Mouse (Mus musculus): Measurements from ENCODE around the gene Gtsf2.
A peak's percentile ranks its signal among the peaks of the same experiment; 100 is the strongest.
"Not testable (repeated sequence)": the region's sequence is repeated elsewhere in the genome, so short reads cannot be mapped to it uniquely, and the experiment has no call there.

The Gtsf2 gene

DNA sequence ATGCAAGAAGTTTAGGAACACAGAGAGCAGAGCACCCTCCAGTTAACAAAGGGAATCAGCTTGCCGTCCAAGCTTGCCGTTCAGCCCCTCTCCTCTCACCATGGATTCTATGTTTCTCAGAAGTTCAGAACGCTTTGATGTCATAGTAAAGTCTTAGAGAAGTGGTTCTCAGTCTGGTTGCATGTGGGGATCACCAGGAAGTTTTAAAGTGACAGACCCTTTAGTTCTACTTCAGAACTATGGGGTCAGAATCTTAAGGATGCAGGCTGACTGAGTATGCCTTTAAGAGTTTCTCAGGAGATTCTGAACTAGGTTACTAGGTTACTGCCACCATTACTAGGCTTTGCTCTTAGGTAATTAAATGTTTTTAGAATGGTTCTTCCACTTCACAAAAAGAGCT lies at the start of gene Gtsf2:
Gene Gtsf2 (minus strand): TSS at position 101 of the 400 bp plus-strand sequence.
- DNase-seq (ENCODE audit: low read depth, low spot score) = no peak

GRCm38 (mm10) chr15:103496204-103497140 lies 48.2 kb upstream of the Gtsf2 start:
- no peak for DNase-seq (ENCODE audit: low read depth, low spot score)

- DNase-seq (ENCODE audit: low read depth, low spot score) = no peak
Observed at GRCm38 (mm10) chr15:103488336-103488735, 40.1 kb upstream of the Gtsf2 start.

- DNase-seq (ENCODE audit: low read depth, low spot score) = no peak
Observed at GRCm38 (mm10) chr15:103486658-103487057, 38.4 kb upstream of the Gtsf2 start.

GRCm38 (mm10) chr15:103485106-103485505 lies 36.8 kb upstream of the Gtsf2 start:
- no peak for DNase-seq (ENCODE audit: low read depth, low spot score)

- no peak for DNase-seq (ENCODE audit: low read depth, low spot score)
Observed at GRCm38 (mm10) chr15:103484490-103484889, 36.2 kb upstream of the Gtsf2 start.

DNA sequence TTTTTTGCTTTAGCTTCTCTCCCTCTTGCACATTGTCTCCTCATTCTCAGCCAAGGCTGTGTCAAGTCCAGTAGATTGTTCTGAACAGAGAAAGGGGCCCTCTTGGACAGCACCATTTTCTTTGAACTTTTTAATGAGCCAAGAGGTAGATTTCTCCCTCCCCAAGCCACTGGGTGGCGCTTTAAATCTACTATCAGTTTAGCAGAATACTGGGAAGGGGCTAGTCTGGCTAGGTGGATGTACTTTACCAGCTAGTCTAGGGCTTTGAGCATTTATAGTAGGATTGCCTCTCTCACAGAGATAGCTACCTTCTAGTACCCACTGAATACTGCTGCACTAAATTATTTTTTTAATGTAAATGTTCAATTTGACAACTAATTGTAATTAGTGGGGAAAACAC lies 34.2 kb upstream of the Gtsf2 start:
- DNase-seq (ENCODE audit: low read depth, low spot score) = peak; percentile 62

DNA sequence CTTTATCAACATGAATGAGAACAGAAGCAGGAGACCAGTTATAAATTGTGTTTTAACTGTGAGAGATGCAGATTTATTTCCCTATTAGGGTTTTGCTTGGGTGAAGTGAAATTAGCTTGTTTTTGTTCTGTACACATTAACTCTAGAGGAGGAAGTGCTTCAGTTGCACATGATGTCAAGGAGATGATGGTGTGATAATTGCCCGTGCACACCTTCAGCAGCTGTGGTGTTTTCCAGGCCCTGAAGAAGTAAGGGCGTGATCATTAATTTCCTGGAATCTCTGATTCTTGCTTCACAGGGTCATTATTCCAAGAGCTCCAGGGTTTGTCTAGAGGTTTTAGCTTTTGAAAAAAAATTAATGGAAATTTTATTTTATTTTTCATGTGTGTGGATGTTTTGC lies 31.9 kb upstream of the Gtsf2 start:
- DNase-seq (ENCODE audit: low read depth, low spot score) = no peak

- DNase-seq (ENCODE audit: low read depth, low spot score) = no peak
Observed at GRCm38 (mm10) chr15:103479080-103479606, 30.9 kb upstream of the Gtsf2 start.

- no peak for DNase-seq (ENCODE audit: low read depth, low spot score)
Observed at GRCm38 (mm10) chr15:103473769-103474168, 25.5 kb upstream of the Gtsf2 start.

DNA sequence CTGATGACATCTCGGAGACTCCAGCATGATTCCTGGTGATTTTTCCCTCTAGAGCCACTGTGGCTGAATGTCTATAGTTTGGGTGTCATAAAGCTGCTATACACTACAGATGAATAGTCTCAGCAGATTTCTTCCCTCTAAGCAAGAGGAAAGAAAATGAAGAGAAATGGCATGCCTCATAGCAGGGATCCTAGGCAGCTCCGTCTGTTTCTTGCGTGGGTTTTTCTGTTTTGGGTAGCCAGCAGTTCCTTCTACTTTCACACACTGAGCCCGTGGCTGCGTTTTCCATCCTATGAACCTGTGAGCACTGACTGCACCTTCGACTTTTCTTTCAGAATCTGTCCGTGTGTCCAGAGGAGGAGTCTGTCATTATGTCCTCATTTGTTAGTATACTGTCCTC lies 24.9 kb upstream of the Gtsf2 start:
- DNase-seq (ENCODE audit: low read depth, low spot score) = no peak

DNA sequence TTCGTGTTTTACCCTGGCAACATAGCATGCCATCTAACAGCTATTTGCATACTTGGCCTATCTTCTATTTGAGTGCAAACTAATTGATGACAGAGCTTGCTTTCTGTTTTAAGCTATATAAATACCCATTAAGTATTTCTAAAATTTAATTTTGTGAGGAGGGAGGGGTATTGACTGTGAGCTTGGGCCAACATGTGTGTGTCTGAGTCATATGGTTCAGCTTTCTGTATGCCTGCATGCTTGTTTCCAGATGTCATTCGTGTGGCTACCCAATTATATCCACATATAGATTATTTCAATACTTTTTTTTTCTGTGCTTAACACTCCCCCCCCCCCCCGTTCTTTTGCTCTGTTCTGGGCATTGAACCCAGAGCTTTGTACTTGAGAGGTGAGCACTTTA lies 24.0 kb upstream of the Gtsf2 start:
- no peak for DNase-seq (ENCODE audit: low read depth, low spot score)

DNA sequence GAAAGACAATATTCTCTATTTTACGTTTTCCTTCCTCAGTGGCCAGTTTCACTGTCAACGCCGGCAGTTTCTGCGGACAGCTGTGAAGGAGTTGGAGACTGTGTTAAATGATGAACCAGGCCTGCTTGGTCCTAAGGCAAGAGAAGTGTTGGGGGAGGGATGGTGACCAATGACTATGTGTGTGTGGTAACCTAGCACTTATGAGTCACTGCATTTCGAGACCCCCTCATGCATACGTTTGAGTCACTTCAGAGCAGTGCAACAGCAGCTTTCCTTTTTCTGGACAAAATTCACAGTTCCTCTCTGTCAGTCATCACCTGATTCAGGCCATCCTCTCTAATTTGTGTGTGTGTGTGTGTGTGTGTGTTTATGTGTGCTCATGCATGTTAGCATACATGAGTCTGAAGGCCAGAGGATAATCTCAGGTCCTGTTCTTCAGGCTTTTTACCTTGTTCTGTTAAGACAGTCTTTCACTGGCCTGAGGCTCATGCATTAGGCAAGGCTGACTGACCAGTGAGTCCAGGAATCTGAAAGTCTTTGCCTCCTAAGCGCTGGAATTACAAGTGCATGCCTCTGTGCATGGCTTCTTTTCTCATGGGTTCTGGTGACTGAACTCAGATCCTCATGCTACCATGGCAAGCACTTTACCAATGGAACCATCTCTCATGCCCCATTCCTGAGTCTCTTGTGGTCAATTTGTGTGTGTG lies 23.4 kb upstream of the Gtsf2 start:
- DNase-seq (ENCODE audit: low read depth, low spot score) = no peak

DNA sequence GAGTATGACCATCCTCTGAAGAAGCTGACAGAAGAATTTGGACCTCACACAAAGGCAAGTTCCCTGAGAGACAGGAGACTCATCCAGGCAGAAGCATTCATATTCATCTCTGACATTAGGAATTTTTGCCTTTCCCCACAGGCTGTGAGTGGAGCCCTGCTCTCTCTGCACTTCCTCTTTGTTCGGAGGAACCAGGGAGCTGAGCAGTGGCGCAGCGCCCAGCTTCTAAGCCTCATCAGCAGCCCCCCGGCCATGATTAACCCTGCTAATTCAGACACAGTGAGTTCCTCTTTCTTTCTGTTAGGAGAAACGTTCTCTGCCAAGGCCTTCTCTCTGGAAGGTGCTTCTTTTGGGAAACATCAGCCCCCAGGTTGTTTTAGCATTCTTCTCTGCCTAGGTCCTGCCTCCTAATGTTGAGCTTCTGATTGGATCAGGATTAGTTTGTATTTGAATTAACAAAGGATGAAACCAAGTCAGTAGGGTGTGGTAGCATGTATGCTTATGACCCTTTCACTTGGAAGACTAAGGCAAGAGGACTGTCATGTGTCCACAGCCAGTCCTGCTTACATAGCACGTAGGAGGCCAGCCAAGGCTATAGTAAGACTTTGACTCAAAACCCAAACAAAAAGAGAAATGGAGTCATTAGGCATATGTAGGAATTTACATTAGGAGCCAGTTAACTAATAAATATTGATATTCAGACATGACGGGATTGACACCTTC lies 14.4 kb upstream of the Gtsf2 start:
- no peak for DNase-seq (ENCODE audit: low read depth, low spot score)

DNA sequence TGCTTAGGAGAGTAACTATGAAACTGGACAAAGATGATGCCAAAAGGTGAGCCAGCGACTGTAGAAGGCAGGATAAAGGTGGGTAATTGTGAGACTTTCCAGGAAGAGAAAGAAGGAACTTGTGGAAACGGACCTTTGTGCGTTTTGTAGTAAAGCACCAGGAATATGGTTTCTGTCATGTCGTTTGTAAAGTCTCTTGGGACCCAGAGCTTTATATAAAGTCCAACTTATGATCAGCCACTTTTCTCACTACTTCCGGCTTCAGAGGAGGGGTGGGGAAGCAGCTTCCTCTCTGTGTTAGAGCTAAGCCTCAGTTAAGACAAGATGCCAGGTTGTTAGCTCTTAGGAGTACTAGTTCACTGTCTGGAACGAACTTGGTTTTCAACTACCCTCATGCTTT lies 6.2 kb upstream of the Gtsf2 start:
- DNase-seq (ENCODE audit: low read depth, low spot score) = no peak

DNA sequence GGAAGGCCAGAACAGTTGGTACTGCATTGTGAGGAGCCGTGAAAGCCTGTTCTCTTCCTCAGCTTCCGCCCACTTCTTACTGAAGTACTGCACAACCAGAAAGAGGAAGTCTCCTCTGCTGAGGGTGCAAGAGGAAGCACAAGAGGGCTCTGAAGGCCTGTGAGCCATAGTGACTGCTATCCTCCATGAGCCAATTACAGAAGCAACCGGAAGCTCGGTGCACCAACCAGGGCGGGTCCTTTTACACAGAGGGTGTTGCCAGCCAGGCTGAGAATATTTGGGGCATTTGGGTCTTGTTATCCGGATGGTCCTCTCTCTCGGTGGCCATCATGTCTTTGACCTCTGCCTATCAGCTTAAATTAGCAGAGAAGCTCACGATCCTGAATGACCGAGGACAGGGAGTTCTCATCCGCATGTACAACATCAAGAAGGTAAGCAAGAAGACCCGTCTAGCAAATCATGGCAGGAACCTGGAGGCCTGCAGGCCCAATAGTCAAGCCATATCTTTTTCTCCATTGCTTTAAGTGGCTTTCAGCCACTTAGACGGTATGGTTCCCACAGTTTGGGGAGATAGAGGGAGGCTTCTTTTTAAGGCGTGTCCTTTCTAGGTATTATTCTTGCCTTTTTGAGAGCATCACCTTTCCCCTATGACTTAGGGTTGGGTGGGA lies 5.4 kb upstream of the Gtsf2 start, which contains the start of gene Nckap1l:
Gene Nckap1l (plus strand): TSS at position 244 of the 668 bp plus-strand sequence.
- no peak for DNase-seq (ENCODE audit: low read depth, low spot score)

- DNase-seq (ENCODE audit: low read depth, low spot score) = not testable (repeated sequence)
Observed at GRCm38 (mm10) chr15:103445966-103446365, 2.3 kb downstream of the Gtsf2 start.

DNA sequence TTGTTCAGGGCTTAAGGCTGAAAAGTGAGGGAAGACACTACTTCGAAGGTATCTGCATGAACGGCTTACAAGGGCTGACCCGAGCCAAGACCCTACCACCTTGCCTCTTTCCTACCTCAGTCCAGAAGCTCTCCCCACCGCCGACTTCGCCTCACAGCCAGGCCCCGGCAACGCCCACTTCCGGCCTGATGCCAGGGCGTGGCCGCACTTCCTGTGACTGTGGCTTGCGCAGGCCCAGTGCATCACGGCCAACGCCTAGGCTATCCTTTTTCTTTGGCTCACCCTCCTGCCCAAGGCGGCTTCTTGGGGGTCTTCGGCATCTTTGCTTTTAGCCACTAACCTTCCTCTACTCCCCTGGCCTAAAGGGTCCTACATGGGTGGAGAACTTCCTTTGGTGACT lies 18.0 kb downstream of the Gtsf2 start, which contains the start of gene Gtsf1:
Gene Gtsf1 (minus strand): TSS at position 230 of the 400 bp plus-strand sequence.
- peak; percentile 27 for DNase-seq (ENCODE audit: low read depth, low spot score)

DNA sequence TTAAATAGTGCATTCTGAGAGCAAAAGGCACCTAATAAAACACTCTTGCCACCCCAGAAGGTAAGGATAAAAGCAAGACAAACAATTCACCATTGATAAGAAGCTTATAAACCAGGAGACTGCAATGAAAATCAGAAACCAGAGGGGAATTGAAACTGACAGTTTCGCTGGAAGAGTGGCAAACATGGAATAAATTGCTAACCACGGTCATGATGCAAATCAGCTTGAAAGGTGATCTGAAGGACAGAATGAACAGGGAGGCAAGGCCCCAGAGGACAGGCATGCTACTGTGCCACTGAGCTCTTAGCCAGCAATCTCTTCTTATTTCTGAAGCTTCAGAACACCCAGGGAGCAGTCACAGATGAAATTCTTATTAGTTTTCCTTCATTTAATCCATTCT lies 21.3 kb downstream of the Gtsf2 start:
- DNase-seq (ENCODE audit: low read depth, low spot score) = no peak

DNA sequence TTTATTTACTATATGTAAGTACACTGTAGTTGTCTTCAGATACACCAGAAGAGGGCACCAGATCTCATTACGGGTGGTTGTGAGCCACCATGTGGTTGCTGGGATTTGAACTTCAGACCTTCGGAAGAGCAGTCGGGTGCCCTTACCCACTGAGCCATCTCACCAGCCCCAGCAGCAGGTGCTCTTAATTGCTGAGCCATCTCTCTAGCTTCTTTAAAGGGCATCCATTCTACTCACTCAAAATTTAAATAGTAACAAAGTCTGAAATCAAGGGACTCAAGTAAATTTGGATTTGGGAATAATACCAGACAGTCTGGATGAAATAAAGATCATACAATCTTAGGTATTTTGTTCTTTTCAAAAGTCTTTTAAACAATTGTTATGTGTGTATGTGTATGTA lies 42.7 kb downstream of the Gtsf2 start:
- not testable (repeated sequence) for DNase-seq (ENCODE audit: low read depth, low spot score)

DNA sequence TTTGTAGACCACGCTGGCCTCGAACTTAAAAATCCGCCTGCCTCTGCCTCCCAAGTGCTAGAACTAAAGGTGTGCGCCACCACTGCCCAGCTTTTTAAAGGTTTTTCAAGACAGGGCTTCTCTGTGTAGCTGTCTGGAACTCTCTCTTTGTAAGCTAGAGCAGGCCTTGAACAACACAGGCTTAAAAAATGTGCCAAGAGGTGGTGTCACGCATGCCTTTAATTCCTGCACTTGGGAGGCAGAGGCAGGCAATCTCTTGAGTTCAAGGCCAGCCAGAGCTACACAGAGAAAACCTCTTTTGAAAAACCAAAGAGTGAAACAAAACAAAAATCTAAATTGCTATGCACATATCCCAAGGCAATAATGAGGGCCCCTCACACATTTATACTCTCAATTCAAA lies 46.9 kb downstream of the Gtsf2 start:
- DNase-seq (ENCODE audit: low read depth, low spot score) = peak; percentile 51

All from ZHBTc4 (cell line).